Mouse (Mus musculus) liver, embryonic 13.5 days (tissue): ENCODE measurements at regions not wholly inside any gene's neighbourhood (a gene's known extent, or its start where the extent isn't known, plus 50 kb on each side); places are given as distances from the start of the nearest gene placed in this dataset.

Experiments used
- ATAC-seq: fragments of 200-750 bp; cut with Nextera tagmentation; 2 replicates; pipeline ENCODE4 v1.8.0; 2017; ENCODE audit warnings: low read depth, mild to moderate bottlenecking, moderate number of reproducible peaks, moderate library complexity
- DNase-seq: peaks from one replicate; pipeline ENCODE4 v3.0.0; 2022
- H3K27ac ChIP-seq: fragments of 300-500 bp; sonication (generic); 2 replicates; pipeline ENCODE4 v1.5.1; 2015; ENCODE audit warnings: moderate library complexity, mild to moderate bottlenecking, inconsistent platforms
- H3K27me3 ChIP-seq: fragments of 300-500 bp; sonication (generic); 2 replicates; pipeline ENCODE4 v1.6.1; 2015; ENCODE audit warnings: mild to moderate bottlenecking, inconsistent platforms
- H3K36me3 ChIP-seq: fragments of 300-500 bp; sonication (generic); 2 replicates; pipeline ENCODE4 v1.6.1; 2015; ENCODE audit warnings: mild to moderate bottlenecking, inconsistent platforms
- H3K4me1 ChIP-seq: fragments of 300-500 bp; sonication (generic); replicated peaks from 2 replicates; pipeline ENCODE4 v1.6.1; 2015; ENCODE audit warnings: inconsistent platforms
- H3K4me2 ChIP-seq: fragments of 300-500 bp; sonication (generic); 2 replicates; pipeline ENCODE4 v1.6.1; 2015; ENCODE audit warnings: inconsistent platforms, mild to moderate bottlenecking, moderate library complexity
- H3K4me3 ChIP-seq: fragments of 300-500 bp; sonication (generic); replicated peaks from 2 replicates; pipeline ENCODE4 v1.5.1; 2015; ENCODE audit warnings: mild to moderate bottlenecking, inconsistent platforms
- H3K9ac ChIP-seq: fragments of 300-500 bp; sonication (generic); 2 replicates; pipeline ENCODE4 v1.6.1; 2015; ENCODE audit warnings: mild to moderate bottlenecking, inconsistent platforms
- H3K9me3 ChIP-seq: fragments of 300-500 bp; sonication (generic); replicated peaks from 2 replicates; pipeline ENCODE4 v1.6.1; 2016; ENCODE audit warnings: inconsistent platforms
- WGBS: fragments of 180-500 bp; shearing (Covaris S2); methylation state at CpG from one replicate; pipeline ENCODE4 v1.1.7; 2015; ENCODE audit not compliant: insufficient replicate concordance; 5-methylcytosine and 5-hydroxymethylcytosine counted together

DNA sequence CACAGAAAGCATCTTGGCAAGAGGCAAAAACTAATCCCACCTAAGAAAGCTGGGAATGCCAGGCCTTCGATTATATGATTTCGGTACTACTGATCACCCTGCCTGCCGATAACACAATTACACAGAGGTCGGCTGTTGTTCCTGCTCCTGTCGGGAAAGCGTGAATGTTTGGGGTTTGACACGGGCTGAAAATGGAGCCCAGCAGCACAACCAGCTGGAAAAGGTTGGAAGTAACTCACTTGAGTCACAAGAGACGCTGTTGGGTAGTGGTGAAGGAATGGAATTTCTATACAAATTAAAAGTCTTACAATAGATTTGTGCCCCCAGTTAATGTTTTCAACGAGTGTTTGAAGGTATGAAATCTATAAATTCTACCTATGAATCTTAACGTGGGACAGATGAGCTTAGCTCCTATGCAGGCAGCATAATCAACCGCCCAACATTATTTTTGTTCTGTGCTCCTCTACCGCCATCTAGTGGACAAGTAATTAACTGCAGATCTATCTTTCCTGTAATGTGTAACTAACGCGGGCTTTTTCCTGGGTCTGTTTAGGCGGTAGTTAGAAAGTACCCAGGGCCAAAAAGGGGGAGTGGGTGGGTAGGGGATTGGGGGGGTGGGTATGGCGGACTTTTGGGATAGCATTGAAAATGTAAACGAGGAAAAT is 178.9 kb upstream of the Zpld1 start:
- DNase-seq: no peak
- H3K4me3 ChIP-seq: no peak overlapping the region
- no peak overlapping the region for H3K9ac ChIP-seq
- no peaks in the 10 kb centered on the region for H3K4me1 ChIP-seq
- no peak overlapping the region for H3K27ac ChIP-seq
- 26% methylated on average over 17 of the region's 17 CpGs for WGBS
- H3K36me3 ChIP-seq: no peaks in the 10 kb centered on the region
- H3K27me3 ChIP-seq: no peaks in the 10 kb centered on the region
- no peak for ATAC-seq
- no peaks in the 10 kb centered on the region for H3K9me3 ChIP-seq
- no peak overlapping the region for H3K4me2 ChIP-seq

DNA sequence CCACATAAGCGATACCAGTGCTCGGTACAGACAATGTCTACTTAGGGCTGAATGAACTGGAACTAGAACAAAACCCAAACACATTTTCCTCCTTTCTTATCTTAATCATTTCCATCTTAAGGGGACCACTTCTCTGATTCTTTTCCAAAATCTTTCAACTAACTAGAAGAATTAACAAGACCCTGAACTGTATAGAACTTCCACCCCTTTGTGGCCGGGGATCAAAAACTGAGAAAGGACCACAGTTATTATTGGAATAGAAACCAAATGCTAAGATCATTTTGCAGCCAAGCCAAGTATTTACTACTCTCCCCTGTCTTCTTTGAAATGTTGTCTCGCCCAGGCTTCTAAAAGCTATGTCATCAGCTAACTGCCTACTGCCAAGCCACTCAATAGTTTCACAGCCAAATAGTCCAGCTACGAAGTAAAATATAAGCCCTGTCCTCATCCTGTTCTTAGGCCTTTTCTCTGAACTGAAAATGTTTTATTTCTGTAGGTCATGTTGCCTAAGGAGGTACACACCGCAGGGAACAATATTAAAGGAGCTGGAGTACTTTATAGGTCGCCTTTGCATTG is 177.3 kb upstream of the Zpld1 start:
- no peaks in the 10 kb centered on the region for H3K27me3 ChIP-seq
- 69% methylated on average over 7 of the region's 7 CpGs for WGBS
- no peak overlapping the region for H3K4me3 ChIP-seq
- no peak overlapping the region for H3K27ac ChIP-seq
- no peak overlapping the region for H3K9ac ChIP-seq
- no peaks in the 10 kb centered on the region for H3K36me3 ChIP-seq
- no peaks in the 10 kb centered on the region for H3K9me3 ChIP-seq
- no peak for ATAC-seq
- DNase-seq: no peak
- no peak overlapping the region for H3K4me2 ChIP-seq
- no peaks in the 10 kb centered on the region for H3K4me1 ChIP-seq

DNA sequence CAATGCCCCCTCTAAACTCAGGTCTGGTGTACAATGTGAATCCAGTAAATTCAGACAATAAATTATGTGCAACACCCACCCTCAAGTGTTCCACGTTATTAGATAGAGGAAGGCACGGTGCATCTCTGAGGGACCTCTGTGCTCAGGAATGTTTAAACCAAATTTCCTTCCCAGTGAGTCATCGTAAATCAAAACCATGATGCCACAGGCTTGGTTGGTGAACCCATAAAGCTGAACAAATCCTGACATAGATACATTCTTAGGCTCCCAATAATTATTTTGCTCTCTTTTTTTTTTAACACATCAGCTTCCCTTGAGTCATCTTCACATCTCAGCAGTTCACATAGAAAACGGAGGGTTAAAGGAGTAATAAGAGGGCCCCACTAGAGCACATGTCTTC is 173.6 kb upstream of the Zpld1 start:
- WGBS: 49% methylated on average over 4 of the region's 4 CpGs
- Histone ChIP-seq H3K27me3 (no peaks in the 10 kb centered on the region), H3K9me3 (no peaks in the 10 kb centered on the region), H3K27ac (no peak overlapping the region), H3K4me1 (no peaks in the 10 kb centered on the region), H3K4me3 (no peak overlapping the region), H3K4me2 (no peak overlapping the region), H3K9ac (no peak overlapping the region), H3K36me3 (no peaks in the 10 kb centered on the region)
- no peak for DNase-seq
- no peak for ATAC-seq

DNA sequence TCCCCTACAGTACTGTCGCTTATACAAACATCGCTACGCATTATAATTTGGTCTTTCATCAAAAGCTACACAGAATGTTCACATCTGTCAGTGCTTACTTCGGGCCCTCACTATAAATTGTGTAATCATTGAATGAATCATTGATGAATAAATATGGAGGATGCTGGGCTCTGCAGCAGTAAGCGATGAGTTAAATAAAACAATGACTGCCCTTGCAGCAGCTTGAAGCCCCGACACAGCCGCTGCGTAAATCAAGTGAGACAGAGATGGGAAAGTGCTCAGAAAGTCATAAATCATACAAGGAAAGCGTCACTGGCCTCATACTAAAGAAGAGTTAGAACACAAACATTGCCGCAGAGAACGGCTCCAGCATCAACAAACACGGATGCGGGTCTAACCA is 172.9 kb upstream of the Zpld1 start:
- H3K27me3 ChIP-seq: no peaks in the 10 kb centered on the region
- no peak for ATAC-seq
- no peak overlapping the region for H3K4me3 ChIP-seq
- H3K36me3 ChIP-seq: no peaks in the 10 kb centered on the region
- DNase-seq: no peak
- H3K9me3 ChIP-seq: no peaks in the 10 kb centered on the region
- no peak overlapping the region for H3K27ac ChIP-seq
- WGBS: 71% methylated on average over 13 of the region's 13 CpGs
- no peaks in the 10 kb centered on the region for H3K4me1 ChIP-seq
- H3K4me2 ChIP-seq: no peak overlapping the region
- no peak overlapping the region for H3K9ac ChIP-seq

DNA sequence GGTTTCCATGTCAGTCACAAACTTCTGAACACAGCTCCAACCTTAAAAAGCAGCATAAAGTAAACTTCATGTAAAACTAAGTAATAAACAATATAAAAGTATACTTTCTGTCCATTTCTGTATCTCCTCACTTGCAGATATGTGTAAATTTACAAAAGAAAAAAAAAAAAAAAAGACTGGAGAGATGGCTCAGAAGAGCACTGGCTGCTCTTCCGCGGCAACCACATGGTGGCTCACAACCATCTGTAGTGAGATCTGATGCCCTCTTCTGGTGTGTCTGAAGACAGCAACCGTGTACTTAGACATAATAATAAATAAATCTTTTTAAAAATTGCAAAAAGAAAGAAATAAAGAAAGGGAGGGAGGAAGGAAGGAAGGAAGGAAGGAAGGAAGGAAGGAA is 171.9 kb upstream of the Zpld1 start:
- no peak for ATAC-seq
- no peak overlapping the region for H3K9ac ChIP-seq
- no peaks in the 10 kb centered on the region for H3K27me3 ChIP-seq
- H3K27ac ChIP-seq: no peak overlapping the region
- H3K4me1 ChIP-seq: no peaks in the 10 kb centered on the region
- H3K4me3 ChIP-seq: no peak overlapping the region
- WGBS: 46% methylated on average over 3 of the region's 3 CpGs
- H3K9me3 ChIP-seq: no peaks in the 10 kb centered on the region
- no peak for DNase-seq
- H3K4me2 ChIP-seq: no peak overlapping the region
- H3K36me3 ChIP-seq: no peaks in the 10 kb centered on the region

DNA sequence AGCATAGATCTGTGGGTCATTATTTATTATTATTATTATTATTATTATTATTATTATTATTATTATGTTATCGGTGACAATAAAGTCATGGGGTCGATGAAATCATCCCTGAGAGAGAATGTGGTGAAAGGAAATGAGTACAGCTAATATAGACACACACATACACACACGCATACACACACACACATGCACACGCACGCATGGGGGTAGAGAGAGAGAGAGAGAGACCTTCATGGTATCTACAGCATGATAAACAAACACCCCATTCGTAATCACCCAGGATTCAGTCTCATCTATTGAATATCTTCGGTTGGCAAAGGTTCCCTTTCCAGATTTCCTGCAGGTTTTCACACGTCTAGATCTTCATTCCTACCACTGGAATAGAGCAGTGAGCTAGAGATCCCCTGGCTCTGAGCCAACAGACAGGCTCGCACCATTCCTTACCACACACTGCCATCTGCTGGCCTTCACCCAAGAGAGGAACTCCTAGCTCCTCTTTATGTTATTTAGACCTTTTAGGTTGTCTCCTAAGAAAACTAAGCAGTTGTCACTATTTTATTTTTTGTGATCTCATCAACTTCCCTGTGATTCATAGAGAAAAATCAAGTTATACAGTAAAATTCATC is 171.2 kb upstream of the Zpld1 start:
- H3K9ac ChIP-seq: no peak overlapping the region
- no peak overlapping the region for H3K27ac ChIP-seq
- no peak for ATAC-seq
- H3K27me3 ChIP-seq: no peaks in the 10 kb centered on the region
- no peaks in the 10 kb centered on the region for H3K9me3 ChIP-seq
- H3K4me3 ChIP-seq: no peak overlapping the region
- WGBS: 42% methylated on average over 9 of the region's 9 CpGs
- no peak overlapping the region for H3K4me2 ChIP-seq
- H3K36me3 ChIP-seq: no peaks in the 10 kb centered on the region
- H3K4me1 ChIP-seq: no peaks in the 10 kb centered on the region
- peak; percentile 4 for DNase-seq

DNA sequence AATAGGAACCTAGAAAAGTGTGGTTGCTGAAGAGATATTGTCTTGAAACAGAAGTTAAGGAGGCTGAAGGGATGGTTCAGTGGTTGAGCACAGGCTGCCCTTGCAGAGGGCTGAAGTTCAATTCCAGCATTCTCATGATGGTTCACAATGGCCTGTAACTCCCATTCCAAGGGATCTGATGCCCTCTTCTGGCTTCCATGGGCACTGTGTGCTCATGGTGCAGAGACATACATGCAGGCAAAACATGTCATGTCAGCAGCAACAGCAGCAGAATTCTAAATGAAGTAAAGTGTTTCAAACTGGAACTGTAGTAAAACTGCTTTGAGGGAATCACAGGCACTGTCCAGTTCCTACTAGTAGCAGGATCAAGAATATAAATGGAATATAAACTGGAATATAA is 162.7 kb upstream of the Zpld1 start:
- H3K4me2 ChIP-seq: no peak overlapping the region
- no peak for DNase-seq
- no peak for ATAC-seq
- no peak overlapping the region for H3K4me3 ChIP-seq
- no peaks in the 10 kb centered on the region for H3K9me3 ChIP-seq
- H3K4me1 ChIP-seq: no peaks in the 10 kb centered on the region
- no peak overlapping the region for H3K9ac ChIP-seq
- H3K27me3 ChIP-seq: no peaks in the 10 kb centered on the region
- H3K27ac ChIP-seq: no peak overlapping the region
- H3K36me3 ChIP-seq: no peaks in the 10 kb centered on the region

DNA sequence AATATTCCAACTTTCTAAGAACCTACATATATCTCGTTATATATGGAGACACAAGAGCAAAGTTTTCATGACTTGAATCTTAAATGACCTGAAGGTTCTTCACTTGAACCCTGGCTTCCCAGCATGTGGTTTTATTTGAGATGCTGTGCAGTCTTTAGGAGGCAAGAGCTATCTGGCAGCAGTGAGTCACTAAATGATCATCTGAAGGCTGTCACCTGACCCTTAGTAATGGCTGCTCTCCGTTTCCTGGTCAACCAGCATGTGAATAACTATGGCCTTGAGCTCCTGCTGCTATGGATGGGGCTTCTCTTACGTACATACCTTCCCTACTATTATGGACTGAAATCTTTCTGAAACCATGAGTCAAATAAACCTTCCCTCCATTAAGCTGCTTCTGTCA is 149.8 kb upstream of the Zpld1 start:
- no peak for ATAC-seq
- no peak overlapping the region for H3K9ac ChIP-seq
- 49% methylated on average over 3 of the region's 3 CpGs for WGBS
- no peaks in the 10 kb centered on the region for H3K4me1 ChIP-seq
- no peak overlapping the region for H3K4me3 ChIP-seq
- no peak overlapping the region for H3K4me2 ChIP-seq
- H3K9me3 ChIP-seq: no peaks in the 10 kb centered on the region
- H3K27me3 ChIP-seq: no peaks in the 10 kb centered on the region
- no peaks in the 10 kb centered on the region for H3K36me3 ChIP-seq
- no peak overlapping the region for H3K27ac ChIP-seq
- no peak for DNase-seq

DNA sequence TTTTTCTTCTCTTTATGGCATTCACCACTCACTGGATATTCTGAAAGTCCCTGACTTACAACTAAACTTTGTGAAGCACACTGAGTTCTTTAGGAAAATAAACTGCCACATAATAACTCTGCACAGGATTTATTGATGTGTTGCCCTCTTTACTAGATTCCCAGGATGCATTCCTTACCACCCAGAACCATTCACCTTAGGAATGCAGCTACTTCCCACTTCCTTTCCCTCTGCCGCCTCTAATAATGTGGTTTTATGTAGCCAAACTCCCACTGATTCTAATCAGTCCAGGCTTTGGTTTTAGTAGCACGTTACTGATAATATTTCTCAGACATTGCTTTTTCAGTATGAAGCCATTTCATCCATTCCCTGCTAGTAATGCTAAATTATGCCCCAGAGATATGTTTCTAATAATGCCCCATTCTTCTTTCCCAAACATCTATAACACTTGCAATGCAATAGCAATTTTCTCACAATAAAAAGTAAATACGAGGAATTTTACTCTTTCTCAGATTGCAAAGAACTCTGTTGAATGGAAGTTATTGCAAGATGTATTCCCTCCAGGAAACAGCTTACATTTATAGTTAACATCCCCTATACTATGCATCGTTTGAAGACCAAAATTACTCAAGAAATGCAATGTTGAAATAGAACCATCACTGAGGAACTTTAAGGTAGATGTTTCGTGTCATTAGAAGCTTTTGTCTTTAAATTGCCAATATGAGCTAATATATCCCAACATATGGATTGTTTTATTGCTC is 145.2 kb upstream of the Zpld1 start:
- WGBS: 41% methylated on average over 5 of the region's 5 CpGs

DNA sequence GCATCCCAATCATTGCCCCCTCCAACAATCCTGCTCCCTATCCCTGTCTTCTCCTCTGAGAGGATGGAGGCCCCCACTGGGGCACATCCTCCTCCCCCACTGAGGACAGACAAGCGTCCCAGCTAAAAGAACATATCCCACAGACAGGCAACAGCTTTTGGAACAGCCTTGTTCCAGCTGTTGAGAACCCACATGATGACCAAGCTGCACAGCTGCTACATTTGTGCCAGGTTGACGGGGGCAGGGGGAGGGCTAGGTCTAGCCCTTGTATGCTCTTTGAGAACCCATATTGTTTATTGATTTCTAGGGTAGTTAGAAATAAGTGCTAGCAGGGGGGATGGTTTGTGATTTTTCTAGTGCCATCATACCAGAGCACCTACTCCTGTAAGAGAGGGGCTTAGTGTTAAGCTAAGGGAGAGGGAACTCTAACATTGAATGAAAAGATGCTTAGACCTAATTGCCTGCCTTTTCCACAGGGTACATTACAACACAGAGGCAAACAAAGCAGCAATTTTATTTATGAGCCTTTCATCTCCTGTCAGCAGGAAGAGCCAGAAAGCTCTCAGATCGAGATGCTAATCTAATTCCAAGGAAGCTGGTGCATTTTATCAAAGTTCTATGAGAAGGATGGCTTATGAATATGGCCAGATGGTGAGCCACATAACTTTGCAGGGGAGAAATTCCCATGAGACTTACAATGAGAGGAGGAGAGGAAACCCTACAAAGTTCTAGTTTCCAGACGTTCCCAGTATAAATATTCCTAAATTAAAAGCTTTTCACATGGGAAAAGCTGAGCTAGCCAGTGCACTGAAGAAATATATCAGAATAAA is 137.6 kb upstream of the Zpld1 start:
- no peak overlapping the region for H3K9ac ChIP-seq
- H3K4me1 ChIP-seq: no peaks in the 10 kb centered on the region
- H3K27ac ChIP-seq: no peak overlapping the region
- H3K4me2 ChIP-seq: no peak overlapping the region
- no peaks in the 10 kb centered on the region for H3K27me3 ChIP-seq
- no peaks in the 10 kb centered on the region for H3K9me3 ChIP-seq
- no peak overlapping the region for H3K4me3 ChIP-seq
- no peak for DNase-seq
- no peak for ATAC-seq
- 55% methylated on average over 4 of the region's 4 CpGs for WGBS
- H3K36me3 ChIP-seq: no peaks in the 10 kb centered on the region

More for the DNA sequence above, 145.2 kb upstream of the Zpld1 start:
- Histone ChIP-seq H3K9me3 (no peaks in the 10 kb centered on the region), H3K4me2 (no peak overlapping the region), H3K4me3 (no peak overlapping the region), H3K4me1 (no peaks in the 10 kb centered on the region), H3K36me3 (no peaks in the 10 kb centered on the region), H3K27ac (no peak overlapping the region), H3K9ac (no peak overlapping the region), H3K27me3 (no peaks in the 10 kb centered on the region)
- DNase-seq: no peak
- ATAC-seq: no peak
